Mouse (Mus musculus) megakaryocyte-erythroid progenitor cell, adult 5-6 weeks (primary cell): ENCODE measurements around the gene Lrmp. TPM values are rescaled to one million over a fixed set of nuclear protein-coding genes. Genes with fewer than 3 reads are reported as not detected.

Experiments used
- total RNA-seq, 2 experiments: library from RNA; stranded (forward) in 1 of 2; stranded (reverse) in 1 of 2; fragments of 200-1000, 215-1000 nt in 1 of 2; fragments of >200 nt in 1 of 2; fragmentation: Nextera tagmentation in 1 of 2; gene quantifications; 2 replicates each; pipeline ENCODE4 v1.2.3; 2014 to 2017

The Lrmp gene
- total RNA-seq, 2 experiments from 2014 or later, result 47.6 to 67.3 TPM

Other genes with a start within 250 kb of the Lrmp start
- gene Bcat1, start 39.5 kb upstream of the Lrmp start, total RNA-seq (2014; fragmentation: Nextera tagmentation), result 2.7 TPM in 1 of 2 replicates, not detected in the other
- 0.47 TPM in 1 of 2 replicates, not detected in the other for gene Bcat1, start 39.5 kb upstream of the Lrmp start, total RNA-seq (2017)
- gene Casc1, start 95.4 kb downstream of the Lrmp start, total RNA-seq (2014; fragmentation: Nextera tagmentation), result 0.47 and 0.63 TPM in 2 replicates
- 0.08 and 2.6 TPM in 2 replicates for gene Casc1, start 95.4 kb downstream of the Lrmp start, total RNA-seq (2017)
- gene Etfrf1, start 95.5 kb downstream of the Lrmp start, total RNA-seq (2014; fragmentation: Nextera tagmentation), result 13.1 and 27.7 TPM in 2 replicates
- gene Etfrf1, start 95.5 kb downstream of the Lrmp start, total RNA-seq (2017), result 10.7 and 35.6 TPM in 2 replicates
- 29.6 and 36.8 TPM in 2 replicates for gene Kras, start 134.6 kb downstream of the Lrmp start, total RNA-seq (2014; fragmentation: Nextera tagmentation)
- gene Kras, start 134.6 kb downstream of the Lrmp start, total RNA-seq (2017), result 27.7 and 28.0 TPM in 2 replicates